Mouse (Mus musculus) heart, postnatal 0 days (tissue): ENCODE measurements around the gene Dpy19l3. TPM values are rescaled to one million over a fixed set of nuclear protein-coding genes. Genes with fewer than 3 reads are reported as not detected.

Experiments
- ATAC-seq: fragments of 200-750 bp; cut with Nextera tagmentation; 2 replicates; pipeline ENCODE4 v1.8.0; 2017; ENCODE audit warnings: low read depth, moderate number of reproducible peaks, moderate library complexity; ENCODE audit not compliant: insufficient read depth
- DNase-seq: peaks from one replicate; pipeline ENCODE4 v3.0.0-alpha.2; 2016; ENCODE audit warnings: low spot score
- H3K27ac ChIP-seq: fragments of 300-500 bp; sonication (generic); 2 replicates; pipeline ENCODE4 v1.5.1; 2014; ENCODE audit warnings: low read depth, mild to moderate bottlenecking
- H3K27me3 ChIP-seq: fragments of 300-500 bp; sonication (generic); 2 replicates; pipeline ENCODE4 v1.6.1; 2014; ENCODE audit warnings: low read length, mixed read lengths; ENCODE audit not compliant: control insufficient read depth, insufficient read depth
- H3K36me3 ChIP-seq: fragments of 300-500 bp; sonication (generic); replicated peaks from 2 replicates; pipeline ENCODE4 v1.6.1; 2014; ENCODE audit warnings: low read length, mixed read lengths; ENCODE audit not compliant: control insufficient read depth, insufficient read depth
- H3K4me1 ChIP-seq: fragments of 300-500 bp; sonication (generic); 2 replicates; pipeline ENCODE4 v1.6.1; 2014; ENCODE audit warnings: antibody characterized with exemption; ENCODE audit not compliant: control insufficient read depth, insufficient read depth
- H3K4me2 ChIP-seq: fragments of 300-500 bp; sonication (generic); 2 replicates; pipeline ENCODE4 v1.6.1; 2014; ENCODE audit warnings: low read depth, mild to moderate bottlenecking, low read length, moderate library complexity
- H3K4me3 ChIP-seq: fragments of 300-500 bp; sonication (generic); 2 replicates; pipeline ENCODE4 v1.5.1; 2014; ENCODE audit warnings: low read depth, low read length
- H3K9ac ChIP-seq: fragments of 300-500 bp; sonication (generic); replicated peaks from 2 replicates; pipeline ENCODE4 v1.6.1; 2014; ENCODE audit warnings: low read depth, low read length, mixed read lengths
- H3K9me3 ChIP-seq: fragments of 300-500 bp; sonication (generic); replicated peaks from 2 replicates; pipeline ENCODE4 v1.6.1; 2016; ENCODE audit warnings: low read length; ENCODE audit not compliant: control insufficient read depth
- CTCF ChIP-seq: IDR thresholded peaks from 2 replicates; pipeline ENCODE4 v1.5.1; 2016; ENCODE audit warnings: antibody characterized with exemption, control low read depth, low read depth
- EP300 ChIP-seq: IDR thresholded peaks from 2 replicates; pipeline ENCODE4 v1.6.1; 2016; ENCODE audit warnings: antibody characterized with exemption, low read depth
- WGBS: fragments of 180-500 bp; shearing (Covaris S2); extraction: QIAGEN DNeasy Blood & Tissue Kit; methylation state at CpG from one replicate; pipeline ENCODE4 v1.1.7; 2014; 5-methylcytosine and 5-hydroxymethylcytosine counted together
- polyA plus RNA-seq: library from polyadenylated mRNA; unstranded; fragments of >200 nt; fragmentation: Nextera tagmentation; extraction: Ambion mirVana; gene quantifications from 2 replicates; pipeline ENCODE4 v1.2.1, GENCODE M21; 2015
- total RNA-seq: library from RNA; depleted of rRNA; stranded (reverse); fragments of >200 nt; gene quantifications from 2 replicates; pipeline ENCODE4 v1.2.3, GENCODE M21; 2014; ENCODE audit warnings: low replicate concordance; rRNA removed

Dpy19l3 gene
- total RNA-seq: 1.1 and 3.4 TPM in 2 replicates
- polyA plus RNA-seq: 4.9 and 5.4 TPM in 2 replicates

DNA sequence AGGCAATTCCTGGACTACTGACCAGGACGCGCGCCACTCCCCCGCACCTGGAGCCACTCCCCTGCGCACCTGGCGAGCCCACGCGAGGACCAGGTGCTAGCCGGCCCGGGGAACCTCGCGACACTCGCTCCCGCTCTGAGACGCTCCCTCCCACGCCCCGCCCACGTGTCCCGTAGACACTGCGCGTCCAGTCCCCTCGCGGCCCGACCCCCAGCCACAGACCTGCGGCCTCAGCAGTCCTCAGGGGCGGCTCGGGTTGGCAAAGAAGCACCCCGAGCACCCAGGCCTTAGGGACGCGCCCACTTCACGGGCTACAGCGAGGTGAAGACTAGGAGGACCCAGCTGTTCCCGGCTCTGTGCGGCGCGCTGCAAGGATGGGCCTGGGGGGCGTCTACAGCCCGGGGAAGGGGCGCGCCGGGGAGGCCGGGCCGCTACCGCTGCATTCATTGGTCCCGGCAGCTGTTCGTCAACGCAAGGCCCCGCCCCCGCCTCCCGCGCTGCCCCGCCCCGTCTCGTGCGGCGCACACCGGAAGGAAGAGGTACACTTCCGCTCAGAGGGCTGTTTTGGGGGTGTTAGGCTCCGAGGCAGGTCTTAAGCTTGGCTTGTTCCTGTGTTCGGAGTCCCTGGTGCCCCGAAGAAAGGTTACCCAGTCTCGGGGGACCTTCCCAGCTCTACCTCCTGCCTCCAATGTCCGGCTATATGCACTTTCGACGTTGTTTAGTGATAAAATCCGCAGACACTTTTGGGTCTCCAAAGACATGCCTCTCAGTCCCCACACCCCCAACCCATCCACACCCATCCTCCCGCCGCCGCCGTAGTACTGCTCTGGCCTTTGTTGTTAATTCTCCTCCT, at the start of gene Dpy19l3:
Dpy19l3 (minus strand) TSS at position 422 of the 853 bp plus-strand sequence.
- 0 out of 2 replicates have a peak, but pooled peaks cover 9% of the 10 kb centered on the region for H3K4me1 ChIP-seq
- H3K4me3 ChIP-seq: peak within 1 kb of the TSS; percentile 82
- DNase-seq: peak; percentile 66
- WGBS: 2% methylated on average over 70 of the region's 70 CpGs
- H3K27me3 ChIP-seq: no peaks in the 10 kb centered on the region
- H3K9ac ChIP-seq: peak within 1 kb of the TSS; percentile 64
- peak; percentile 95 for ATAC-seq
- no peak within 1 kb of the TSS for H3K27ac ChIP-seq
- peak within 1 kb of the TSS; percentile 100 for H3K4me2 ChIP-seq
- 0 out of 2 replicates have a peak, but pooled peaks cover 3% of the 10 kb centered on the region for H3K36me3 ChIP-seq
- no peak for TF ChIP-seq EP300
- TF ChIP-seq CTCF: no peak
- H3K9me3 ChIP-seq: no peaks in the 10 kb centered on the region

DNA sequence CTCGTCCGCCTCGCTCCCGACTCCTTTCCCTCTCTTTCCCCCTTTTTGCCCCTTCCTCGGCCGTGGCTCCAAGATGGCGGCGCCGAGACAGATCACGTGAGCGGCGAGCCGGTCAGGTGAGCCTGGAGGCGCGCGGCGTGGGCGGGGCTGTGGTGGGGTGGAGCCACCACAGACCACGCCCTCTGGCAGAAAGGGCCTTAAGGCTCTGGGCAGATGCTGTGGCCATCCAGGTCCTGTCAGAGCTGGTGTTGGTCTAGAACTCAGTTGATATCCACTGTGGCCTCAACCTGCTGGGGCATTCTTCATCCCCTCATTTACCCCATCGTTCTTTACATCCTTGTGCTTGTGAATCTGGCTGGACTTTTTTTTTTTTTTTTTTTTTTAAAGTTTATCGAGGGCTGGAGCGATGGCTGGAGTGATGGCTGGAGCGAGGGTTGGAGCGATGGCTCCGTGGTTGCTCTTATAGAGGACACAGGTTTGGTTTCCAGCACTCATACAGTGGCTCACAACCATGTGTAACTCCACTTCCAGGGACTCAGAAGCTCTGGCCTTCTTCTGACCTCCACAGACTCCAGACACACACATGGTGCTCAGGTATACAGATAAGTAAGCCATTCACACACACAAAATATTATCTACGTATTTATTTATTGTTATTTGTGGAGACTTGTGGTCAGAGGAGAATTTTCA, 48.8 kb upstream of the Dpy19l3 start, which contains the start of gene Zfp507:
Zfp507 (minus strand) TSS at position 98 of the 690 bp plus-strand sequence.
- TF ChIP-seq CTCF (no peak), EP300 (no peak)
- peak within 1 kb of the TSS; percentile 86 for H3K4me3 ChIP-seq
- no peaks in the 10 kb centered on the region for H3K9me3 ChIP-seq
- peak within 1 kb of the TSS; percentile 81 for H3K27ac ChIP-seq
- peak within 1 kb of the TSS; percentile 92 for H3K9ac ChIP-seq
- H3K36me3 ChIP-seq: peaks cover 26% of the 10 kb centered on the region
- ATAC-seq (peak; percentile 99), DNase-seq (peak; percentile 68)
- H3K4me2 ChIP-seq: peak within 1 kb of the TSS; percentile 91
- WGBS: 41% methylated on average over 12 of the region's 26 CpGs
- no peaks in the 10 kb centered on the region for H3K27me3 ChIP-seq
- H3K4me1 ChIP-seq: no peaks in the 10 kb centered on the region

DNA sequence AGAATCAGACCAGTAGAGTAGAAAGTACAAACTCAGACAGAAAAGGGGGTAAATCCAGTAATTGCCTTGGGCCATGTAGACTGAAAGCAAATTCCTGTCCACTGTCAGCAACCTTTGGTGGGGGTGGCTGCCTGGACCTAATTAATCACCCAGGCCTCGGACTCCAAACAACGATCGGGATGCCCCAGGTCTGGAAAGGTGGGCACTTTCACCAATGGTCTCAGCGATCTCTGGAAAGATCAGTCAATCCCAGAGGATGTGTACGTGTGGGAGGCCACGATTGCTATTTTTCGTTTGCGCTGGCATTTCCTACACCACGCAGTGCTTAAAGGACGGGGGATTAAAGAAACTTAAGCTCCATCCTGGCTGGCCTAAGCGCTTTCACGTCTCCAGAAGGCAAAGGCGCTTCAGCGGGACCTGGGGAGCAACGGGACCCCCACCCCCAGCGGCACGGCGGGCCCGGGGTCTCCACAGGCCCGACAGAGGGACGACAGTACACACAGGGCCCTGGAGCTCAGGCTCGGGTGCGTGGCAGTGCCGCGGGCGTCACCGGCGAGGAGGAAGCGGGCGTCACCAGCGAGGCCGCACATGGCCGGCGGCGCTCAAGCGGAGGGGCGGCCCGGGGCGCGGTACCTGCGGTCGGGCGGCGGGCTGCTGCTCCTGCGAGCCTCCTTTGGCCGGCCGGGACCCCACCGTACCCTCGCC, 48.1 kb upstream of the Dpy19l3 start:
- peak; percentile 25 for DNase-seq
- H3K27me3 ChIP-seq: no peaks in the 10 kb centered on the region
- H3K4me2 ChIP-seq: peak overlapping the region; percentile 91
- peak overlapping the region; percentile 86 for H3K4me3 ChIP-seq
- peaks cover 26% of the 10 kb centered on the region for H3K36me3 ChIP-seq
- peak overlapping the region; percentile 92 for H3K9ac ChIP-seq
- peak; percentile 80 for ATAC-seq
- WGBS: 0% methylated on average over 36 of the region's 49 CpGs
- no peaks in the 10 kb centered on the region for H3K9me3 ChIP-seq
- no peak for TF ChIP-seq EP300
- TF ChIP-seq CTCF: no peak
- no peaks in the 10 kb centered on the region for H3K4me1 ChIP-seq
- peak overlapping the region; percentile 81 for H3K27ac ChIP-seq

DNA sequence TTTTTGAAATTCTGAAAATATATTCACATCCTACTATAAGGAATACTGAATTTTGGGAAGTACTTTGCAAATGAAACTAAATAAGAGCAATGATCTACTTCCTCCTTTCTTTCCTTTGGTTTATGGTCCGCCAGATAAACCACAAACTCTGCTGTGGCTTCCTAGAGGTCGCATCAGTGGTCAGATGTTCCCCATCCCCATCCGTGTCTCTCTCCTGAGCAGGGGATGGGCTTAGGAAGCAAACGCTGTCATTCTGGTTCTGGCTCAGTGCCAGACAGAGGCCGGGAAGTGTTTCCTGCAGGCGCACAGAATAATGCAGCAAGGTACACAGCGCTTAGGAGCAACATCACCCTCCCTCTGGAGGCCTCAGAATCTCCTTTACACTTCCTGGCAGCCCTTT, 41.9 kb upstream of the Dpy19l3 start:
- H3K27me3 ChIP-seq: no peaks in the 10 kb centered on the region
- no peaks in the 10 kb centered on the region for H3K9me3 ChIP-seq
- no peak overlapping the region for H3K4me3 ChIP-seq
- DNase-seq: no peak
- H3K4me2 ChIP-seq: no peak overlapping the region
- ATAC-seq: no peak
- 39% methylated on average over 7 of the region's 7 CpGs for WGBS
- peaks cover 2% of the 10 kb centered on the region; the same call in 1 of the 2 replicates for H3K4me1 ChIP-seq
- peaks cover 71% of the 10 kb centered on the region for H3K36me3 ChIP-seq
- H3K27ac ChIP-seq: no peak overlapping the region
- TF ChIP-seq CTCF: no peak
- TF ChIP-seq EP300: no peak
- H3K9ac ChIP-seq: no peak overlapping the region

DNA sequence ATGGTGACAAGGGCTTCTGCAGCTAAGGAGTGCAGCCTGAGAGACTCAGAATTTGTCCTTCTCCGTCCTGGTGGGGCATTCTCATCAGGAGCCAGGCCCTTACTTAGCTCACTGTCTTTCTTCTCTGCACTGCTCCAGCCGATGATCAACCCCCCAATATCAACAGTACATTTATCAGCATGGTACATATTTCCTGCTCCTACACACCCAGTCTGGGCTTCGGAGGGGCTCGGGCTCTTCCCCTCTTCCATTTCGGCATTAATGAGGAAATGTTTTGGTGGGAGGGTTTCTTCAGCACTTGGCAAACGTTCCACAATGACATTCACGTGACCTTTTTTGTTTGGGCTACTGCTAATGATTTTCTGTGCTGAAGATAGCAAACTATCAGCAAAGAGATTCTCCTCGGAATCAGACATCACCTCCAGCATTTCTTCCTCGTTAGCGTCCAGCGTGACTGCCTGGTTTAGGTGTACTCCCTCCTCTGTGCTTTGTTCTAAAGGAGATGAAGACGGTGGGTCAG, 40.0 kb upstream of the Dpy19l3 start:
- no peak overlapping the region for H3K9ac ChIP-seq
- WGBS: 60% methylated on average over 12 of the region's 12 CpGs
- DNase-seq (no peak), ATAC-seq (no peak)
- no peaks in the 10 kb centered on the region for H3K27me3 ChIP-seq
- peaks cover 76% of the 10 kb centered on the region for H3K36me3 ChIP-seq
- H3K4me2 ChIP-seq: no peak overlapping the region
- H3K4me3 ChIP-seq: no peak overlapping the region
- TF ChIP-seq EP300 (no peak), CTCF (no peak)
- H3K9me3 ChIP-seq: no peaks in the 10 kb centered on the region
- peaks cover 2% of the 10 kb centered on the region; the same call in 1 of the 2 replicates for H3K4me1 ChIP-seq
- no peak overlapping the region for H3K27ac ChIP-seq
